Mouse (Mus musculus): Measurements from ENCODE around the gene Olfr743.

DNA sequence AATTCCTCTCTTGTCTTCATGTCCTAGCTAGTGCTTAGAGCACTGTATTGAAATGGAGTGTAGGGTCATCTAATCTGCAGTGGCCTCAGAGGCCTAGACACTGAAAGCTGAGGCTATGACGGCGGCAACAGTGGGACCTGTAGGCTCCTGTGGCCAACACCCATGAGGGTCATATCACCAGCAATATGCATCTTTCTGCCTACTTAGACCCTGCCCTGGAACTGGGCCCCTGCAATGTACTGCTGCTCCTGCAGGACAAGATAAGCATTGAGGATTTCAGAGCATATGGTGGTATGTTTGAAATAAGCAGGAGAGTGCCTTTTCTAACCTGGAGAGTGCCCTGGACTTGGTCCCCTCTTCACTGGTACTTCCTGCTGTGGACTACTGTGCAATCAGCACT, 31.1 kb downstream of the Olfr743 start:
- TF ChIP-seq CTCF (IDR thresholded peaks at IDR 0.05; ENCODE audit: borderline replicate concordance, insufficient read depth, low read length) (no peak), POLR2A (IDR thresholded peaks at IDR 0.05; ENCODE audit: low read depth, low read length) (no peak)

Measured in embryonic fibroblast, embryonic 13.5 days (primary cell).